Comparison of ENCODE assay signal across 8 mouse cellular contexts in genomic region chr2:65022363-65023240, GRCm38 (mm10). TPM values are rescaled to one million over a fixed set of nuclear protein-coding genes. Genes with fewer than 3 reads are reported as not detected.
DNase-seq lines count a peak whose midpoint lies in the region; ATAC-seq and TF ChIP-seq lines count a peak whose summit lies in the region.

No protein-coding gene starts in this region.

- H3K4me1 ChIP-seq in cerebellum, adult 2 months (ENCODE audit: control insufficient read depth, insufficient read depth, low read length): no peaks in the 10 kb centered on the region
- H3K4me1 ChIP-seq in lung, embryonic 16.5 days (replicated peaks; ENCODE audit: control insufficient read depth, insufficient read depth, low read length): no peaks in the 10 kb centered on the region; the same call in 1 of the 2 replicates

- peak overlapping the region; percentile 28; the same call in 1 of the 2 replicates for H3K27ac ChIP-seq in cerebellum, adult 2 months (ENCODE audit: insufficient read depth, low read length)
- peak overlapping the region; percentile 99 for H3K27ac ChIP-seq in layer of hippocampus, adult 2 months
- H3K27ac ChIP-seq in lung, embryonic 16.5 days (ENCODE audit: low read length): peak overlapping the region; percentile 75

- WGBS in cerebellum, adult 2 months: 1% methylated on average over 59 of the region's 71 CpGs
- under 1% methylated on average over 52 of the region's 71 CpGs for WGBS in lung, embryonic 16.5 days

- TF ChIP-seq POLR2A in cerebellum, adult 2 months (IDR thresholded peaks at IDR 0.05; ENCODE audit: borderline replicate concordance, insufficient read depth, low read length): no peak

- peak overlapping the region; percentile 82 for H3K4me3 ChIP-seq in cerebellum, adult 2 months (replicated peaks; ENCODE audit: insufficient read depth, low read depth, low read length)
- peak overlapping the region; percentile 65 for H3K4me3 ChIP-seq in layer of hippocampus, adult 2 months
- H3K4me3 ChIP-seq in lung, embryonic 16.5 days (ENCODE audit: low read length): peak overlapping the region; percentile 85

- H3K27me3 ChIP-seq in cerebellum, adult 2 months (ENCODE audit: control insufficient read depth, insufficient read depth, low read length): no peaks in the 10 kb centered on the region
- H3K27me3 ChIP-seq in lung, embryonic 16.5 days (ENCODE audit: control insufficient read depth, insufficient read depth, low read depth, low read length): no peaks in the 10 kb centered on the region

- TF ChIP-seq CTCF in cerebellum, adult 2 months (IDR thresholded peaks at IDR 0.05; ENCODE audit: borderline replicate concordance, insufficient read depth, low read depth, low read length): peak; percentile 30; the same call in 1 of the 2 replicates
- TF ChIP-seq CTCF in layer of hippocampus, adult 2 months (conservative IDR thresholded peaks at IDR 0.05): peak; percentile 74

- peak; percentile 72 for DNase-seq in Muller cell, postnatal 12 days (ENCODE audit: inconsistent ontology term)
- DNase-seq in cerebellum, adult 2 months: peak; percentile 47 to 55
- peak; percentile 33 for DNase-seq in forelimb bud, embryonic 11.5 days (ENCODE audit: low read depth, low spot score)
- DNase-seq in heart, postnatal 36 days: peak; percentile 73 to 80
- DNase-seq in layer of hippocampus, adult 2 months (ENCODE audit: low spot score in 2 of 2): peak; percentile 37 to 70
- DNase-seq in retina, embryonic 14.5 days (ENCODE audit: low spot score): peak; percentile 76
- peak; percentile 22 to 42 for DNase-seq in urinary bladder, adult 18-20 months (ENCODE audit: low spot score in 2 of 2)

- peak overlapping the region; percentile 84 for H3K9ac ChIP-seq in lung, embryonic 16.5 days (ENCODE audit: low read length)

- peak overlapping the region; percentile 97 for H3K4me2 ChIP-seq in lung, embryonic 16.5 days (ENCODE audit: low read depth, low read length)

- H3K9me3 ChIP-seq in lung, embryonic 16.5 days (ENCODE audit: control insufficient read depth, low read length): no peaks in the 10 kb centered on the region

- intact Hi-C loops in heart, postnatal 36 days (cut with DNase I): loop anchor here (2.0 to 5.0 kb wide), 4 partner anchors 64 to 315 kb away; partner anchors contain the start of gene Cobll1

- peak; percentile 95 for ATAC-seq in lung, embryonic 16.5 days (ENCODE audit: low read depth)

- no peaks in the 10 kb centered on the region for H3K36me3 ChIP-seq in lung, embryonic 16.5 days (ENCODE audit: control insufficient read depth, insufficient read depth, low read length)

RNA-seq across cellular contexts. Expression of gene Grb14, which starts 2.2 kb away (rescaled TPM):
- polyA plus RNA-seq in cerebellum, adult 2 months (2012; rRNA removed): 26.1 and 34.6 TPM in 2 replicates
- total RNA-seq in heart, postnatal 36 days (2021): 100 to 1,000 TPM; 184 to 233 TPM
- total RNA-seq in layer of hippocampus, adult 2 months (2021): 10 to 100 TPM; 41.5 to 44.1 TPM
- 37.8 and 40.6 TPM in 2 replicates for polyA plus RNA-seq in lung, embryonic 16.5 days (2015; fragmentation: Nextera tagmentation; extraction: Ambion mirVana)

Comparison
In these comparisons a context has a peak if more than half of its experiments do, and no peak if none do; other contexts are left out.
1. Peak in every context shown above with its lines: DNase-seq, ATAC-seq, H3K4me3 ChIP-seq and H3K27ac ChIP-seq.
2. H3K27ac ChIP-seq: peak in every context shown above with its lines; median percentile 99 in layer of hippocampus, adult 2 months; 75 in lung, embryonic 16.5 days; 28 in cerebellum, adult 2 months.
3. RNA of gene Grb14, which starts 2.2 kb away (total RNA-seq): 184 to 233 TPM in heart, postnatal 36 days; 41.5 to 44.1 TPM in layer of hippocampus, adult 2 months; every median in the first group is over 4 times any median in the second.